In genomic region chr9:71942424-71942823, GRCm38 (mm10) we compare ENCODE assay signal across 15 mouse cellular contexts.
"Had no signal": no experiment of that assay in that cellular context is flagged by ENCODE, and none has a peak within 500 bp of the region (broad histone marks: within the 10 kb centered on the region; RNA-seq: fewer than 3 reads in every experiment).

No protein-coding gene starts in this region.

- H3K27ac ChIP-seq: kidney, postnatal 0 days; limb, embryonic 10.5 days; liver, embryonic 15.5 days; lung, embryonic 15.5 days; midbrain, embryonic 10.5 days; neural tube, embryonic 13.5 days had no signal

- H3K27me3 ChIP-seq: liver, embryonic 15.5 days; lung, embryonic 15.5 days; neural tube, embryonic 13.5 days had no signal

- H3K9ac ChIP-seq: liver, embryonic 15.5 days; lung, embryonic 15.5 days; neural tube, embryonic 13.5 days had no signal

- H3K4me3 ChIP-seq: limb, embryonic 10.5 days; liver, embryonic 15.5 days; lung, embryonic 15.5 days; midbrain, embryonic 10.5 days; neural tube, embryonic 13.5 days had no signal

- H3K9me3 ChIP-seq: limb, embryonic 10.5 days; liver, embryonic 15.5 days; lung, embryonic 15.5 days; midbrain, embryonic 10.5 days; neural tube, embryonic 13.5 days had no signal

- H3K36me3 ChIP-seq: neural tube, embryonic 13.5 days had no signal

- DNase-seq: kidney, adult 9 months; kidney, postnatal 36 days; lung, postnatal 36 days; midbrain, embryonic 14.5 days; right cerebral cortex, postnatal 4 days; spleen, adult 18-20 months; thymus, adult 2 months; thymus, postnatal 25 days had no signal

- H3K4me2 ChIP-seq: liver, embryonic 11.5 days; liver, embryonic 15.5 days; lung, embryonic 15.5 days; neural tube, embryonic 13.5 days had no signal

- H3K4me1 ChIP-seq: limb, embryonic 10.5 days had no signal
